Mouse (Mus musculus) R1 (cell line): ENCODE results near the gene Gdpd3.
A peak's percentile ranks its signal among the peaks of the same experiment; 100 is the strongest.

Experiments
- DNase-seq: peaks from one replicate; pipeline ENCODE4 v3.0.0-alpha.2; 2018; ENCODE audit warnings: low read depth, low spot score

The Gdpd3 gene

DNA sequence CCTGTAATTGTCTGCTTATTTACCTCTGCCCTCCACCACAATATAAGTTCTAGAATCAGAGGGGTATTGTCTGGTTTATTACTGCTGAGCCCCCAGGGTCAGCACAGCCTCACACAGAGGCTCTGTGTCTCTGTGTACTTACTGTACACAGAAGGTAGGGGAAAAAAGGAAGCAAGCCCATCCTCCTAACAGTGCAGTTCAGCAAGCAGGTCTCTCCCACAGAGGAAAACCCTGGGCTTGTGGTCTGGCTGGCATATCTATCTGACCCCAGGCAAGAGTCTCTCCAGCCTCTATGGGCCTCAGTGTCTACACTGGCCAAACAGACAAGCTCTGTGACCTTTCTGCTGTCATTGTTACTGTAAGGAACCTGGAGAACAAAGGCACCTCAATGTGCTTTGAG is 37.6 kb downstream of the Gdpd3 start:
- DNase-seq, result no peak

DNA sequence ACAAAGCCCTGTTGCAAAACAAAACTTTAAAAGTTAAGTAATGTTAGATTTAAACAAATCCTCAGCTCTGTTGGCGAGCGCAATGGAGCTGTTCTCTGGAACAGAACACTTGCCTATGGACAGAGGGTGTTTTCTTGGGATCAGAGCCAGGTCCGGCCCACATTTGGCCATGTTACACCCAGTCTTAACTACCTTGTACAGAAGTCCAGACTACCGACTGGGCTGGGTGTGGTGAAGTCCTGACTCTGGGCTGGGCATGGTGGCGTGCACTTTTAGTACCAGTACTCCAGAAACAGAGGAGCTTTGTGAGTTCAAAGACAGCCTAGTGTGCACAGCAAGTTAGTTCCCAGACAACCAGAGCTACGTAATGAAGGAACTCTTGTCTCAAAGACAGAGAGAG is 40.8 kb downstream of the Gdpd3 start:
- no peak for DNase-seq

DNA sequence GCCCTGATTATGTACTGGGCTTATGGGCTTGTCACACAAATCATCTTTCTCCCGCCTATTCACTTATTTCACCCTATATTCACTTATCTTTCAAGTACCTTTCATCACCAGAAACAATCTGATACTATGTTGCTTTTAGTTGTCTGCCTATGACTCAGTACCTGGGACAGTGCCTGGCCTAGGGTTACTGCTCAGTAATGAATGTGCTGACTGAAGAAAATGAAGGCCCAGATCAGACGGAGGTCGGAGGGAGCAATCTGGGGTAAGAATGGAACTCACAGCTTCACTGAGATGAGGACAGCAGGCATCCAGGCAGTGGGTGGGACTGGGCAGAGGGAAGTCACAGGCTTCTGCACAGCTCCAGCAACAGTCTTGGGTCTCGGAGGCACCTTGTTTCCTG is 41.3 kb downstream of the Gdpd3 start:
- no peak for DNase-seq

DNA sequence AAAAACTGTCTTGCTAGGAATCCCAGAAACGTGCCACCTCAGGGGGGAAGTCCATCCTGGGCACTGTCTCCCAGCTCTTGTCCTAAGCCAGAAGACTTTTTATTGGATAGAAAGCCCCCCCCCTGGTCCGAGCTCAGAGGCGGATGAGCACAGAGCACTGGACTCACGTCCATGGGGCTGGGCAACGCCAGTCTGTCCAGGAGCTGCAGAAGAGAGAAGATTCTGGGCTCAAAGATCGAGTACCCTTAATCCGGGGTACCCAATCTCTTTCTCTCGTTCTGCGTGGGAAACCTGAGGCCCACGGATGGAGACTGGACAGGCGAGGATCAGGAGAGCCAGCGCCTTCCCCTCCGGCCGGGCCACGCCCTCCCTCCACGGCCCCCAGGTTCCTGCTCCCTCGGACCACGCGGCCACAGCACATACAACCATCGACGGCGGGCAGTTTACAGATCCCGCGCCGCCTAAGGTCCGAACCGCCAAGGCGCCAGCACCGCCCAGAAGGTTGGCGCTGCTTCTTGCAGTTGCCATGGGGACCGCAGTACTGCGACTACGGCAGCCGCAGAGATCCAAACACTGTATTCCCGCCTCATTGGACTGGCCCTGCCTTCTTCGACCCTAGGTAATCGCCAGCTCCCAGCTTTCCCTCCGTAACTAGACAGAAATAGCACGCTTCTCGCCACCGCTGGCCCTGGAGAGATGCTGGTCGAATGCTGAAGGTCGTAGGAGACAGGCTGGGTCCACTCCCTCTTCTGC is 42.7 kb downstream of the Gdpd3 start:
- DNase-seq, result peak; percentile 94

DNA sequence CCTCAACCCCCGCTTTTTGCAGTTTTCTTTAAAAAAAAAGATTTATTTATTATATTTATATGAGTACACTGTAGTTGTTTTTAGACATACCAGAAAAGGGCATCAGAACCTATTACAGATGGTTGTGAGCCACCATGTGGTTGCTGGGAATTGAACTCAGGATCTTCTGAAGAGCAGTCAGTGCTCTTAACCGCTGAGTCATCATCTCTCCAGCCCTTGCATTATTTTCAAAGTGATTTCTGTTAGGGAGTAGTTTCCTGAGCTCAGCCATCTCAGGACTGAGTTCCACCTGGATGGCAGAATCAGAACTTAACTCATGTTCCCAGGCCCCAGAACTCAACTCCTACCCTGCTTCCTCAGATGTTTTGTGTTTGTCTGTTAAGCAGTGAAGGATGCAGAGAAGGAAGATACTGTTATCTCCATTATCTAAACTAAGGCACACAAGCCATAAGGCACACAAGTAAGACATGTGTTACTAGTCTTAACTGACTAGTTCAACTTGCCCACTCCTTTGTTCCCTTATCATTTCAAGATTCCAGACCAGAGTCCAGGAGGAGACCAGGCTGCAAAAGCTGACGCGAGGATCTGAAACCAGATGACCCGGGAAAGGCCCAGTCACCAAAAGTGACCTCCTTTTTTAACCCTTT is 43.7 kb downstream of the Gdpd3 start:
- DNase-seq, result no peak

DNA sequence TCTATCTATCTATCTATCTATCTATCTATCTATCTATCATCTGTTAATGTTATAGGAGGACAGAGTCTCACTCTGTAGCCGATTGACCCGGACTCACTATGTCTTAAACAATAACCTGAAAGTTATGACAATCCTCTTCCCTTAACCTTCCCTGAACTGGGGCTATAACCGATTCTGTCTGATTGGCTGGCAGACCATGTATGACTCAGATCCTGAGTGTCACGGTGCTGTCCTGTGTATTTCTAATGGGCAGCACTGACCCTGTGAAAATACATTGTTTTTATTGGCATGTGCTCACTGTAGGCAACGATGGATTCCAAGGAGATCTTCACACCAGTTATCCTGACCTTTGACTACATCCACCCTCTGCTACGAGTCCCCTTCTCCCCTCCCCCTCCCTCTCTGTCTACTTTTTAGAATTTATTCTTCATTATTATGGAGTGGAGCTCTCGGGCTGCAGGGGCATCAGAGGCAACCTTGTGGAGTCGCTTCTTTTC is 49.6 kb downstream of the Gdpd3 start:
- no peak for DNase-seq

DNA sequence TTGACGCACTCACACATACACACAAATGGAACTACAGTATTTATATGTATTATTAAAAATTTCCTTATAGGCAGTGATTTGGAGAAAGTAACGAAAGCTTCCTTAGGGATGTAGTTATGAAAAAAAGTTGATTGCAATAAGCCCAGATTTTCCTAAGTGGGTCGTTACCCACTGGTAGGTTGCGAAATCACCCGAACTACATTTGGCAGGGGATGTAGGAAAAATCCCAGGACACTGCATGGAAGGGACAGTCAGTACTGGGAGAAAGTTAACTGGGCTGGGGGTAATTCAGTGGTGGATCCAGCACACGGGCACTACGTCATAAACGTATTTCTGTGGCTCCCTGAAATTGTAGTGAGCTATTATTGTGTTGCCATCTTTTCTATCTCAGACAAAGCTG is 50.4 kb downstream of the Gdpd3 start:
- DNase-seq, result no peak

DNA sequence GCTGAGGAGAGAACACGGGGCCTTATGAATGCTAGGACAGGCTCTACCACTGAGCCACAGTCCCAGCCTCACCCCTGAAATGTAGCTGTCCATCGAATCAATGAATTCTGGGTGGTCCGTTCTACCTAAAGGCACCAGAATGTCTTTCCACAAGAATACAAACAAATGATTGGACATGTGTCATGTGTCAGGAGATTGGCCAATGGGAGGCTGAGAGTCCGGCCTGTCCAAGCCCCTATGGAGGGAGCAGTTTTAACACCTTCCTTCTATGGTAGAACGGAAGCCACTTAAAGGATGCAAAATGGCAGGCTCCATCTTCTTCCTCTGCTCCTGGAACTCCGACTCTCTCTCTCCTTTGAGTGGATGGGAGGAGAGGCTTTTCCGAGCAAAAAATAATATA is 51.5 kb downstream of the Gdpd3 start:
- peak; percentile 75 for DNase-seq

DNA sequence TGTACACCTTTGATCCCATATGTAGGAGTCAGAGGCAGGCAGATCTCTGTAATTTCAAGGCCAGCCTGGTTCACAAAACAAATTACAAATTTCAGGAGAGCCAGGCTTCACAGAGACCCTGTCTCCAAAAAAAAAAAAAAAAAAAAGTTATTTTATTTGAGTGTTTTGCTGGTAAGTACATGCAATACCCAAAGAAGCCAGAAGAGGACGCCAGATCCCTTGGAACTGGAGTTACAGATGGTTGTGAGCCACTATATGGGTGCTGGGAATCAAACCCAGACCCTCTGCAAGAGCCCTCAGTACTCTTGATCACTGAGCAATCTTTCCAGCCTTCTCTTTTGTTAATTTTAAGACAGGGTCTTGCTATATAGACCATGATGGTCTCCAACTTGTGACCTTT is 52.7 kb downstream of the Gdpd3 start:
- DNase-seq, result no peak

DNA sequence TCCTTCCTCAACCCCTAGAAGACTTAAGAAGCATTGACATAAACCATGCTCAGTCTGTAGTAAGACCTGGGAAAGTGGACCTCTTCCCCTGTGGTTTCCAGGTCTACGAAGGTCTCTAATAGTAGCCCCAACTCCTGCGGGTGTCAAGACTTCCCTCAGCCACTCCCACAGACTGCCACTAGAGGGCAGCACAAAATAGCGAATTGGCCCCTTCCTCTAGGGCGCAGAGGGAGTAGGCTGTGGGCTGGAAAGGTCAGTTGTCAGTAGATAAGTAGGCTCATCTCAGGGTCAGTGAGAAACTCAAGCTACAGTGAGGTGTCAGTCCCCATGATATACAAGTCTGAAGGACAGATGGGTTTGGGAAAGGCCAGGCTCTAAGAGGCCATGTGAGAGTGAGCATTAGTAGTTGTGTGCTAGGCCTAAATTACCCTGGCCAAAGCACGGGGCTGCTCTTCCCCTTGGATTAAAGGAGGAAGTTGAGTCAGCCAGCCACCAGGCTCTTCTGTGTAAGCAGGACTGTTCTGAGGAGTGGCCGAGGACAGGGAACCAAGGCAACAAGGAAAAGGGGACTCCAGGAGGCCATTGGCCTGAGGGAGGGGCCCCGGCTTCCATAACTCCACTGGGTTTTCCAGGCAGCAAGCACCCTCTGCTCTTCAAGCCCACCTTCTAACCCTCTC is 55.8 kb downstream of the Gdpd3 start:
- DNase-seq, result peak; percentile 84

DNA sequence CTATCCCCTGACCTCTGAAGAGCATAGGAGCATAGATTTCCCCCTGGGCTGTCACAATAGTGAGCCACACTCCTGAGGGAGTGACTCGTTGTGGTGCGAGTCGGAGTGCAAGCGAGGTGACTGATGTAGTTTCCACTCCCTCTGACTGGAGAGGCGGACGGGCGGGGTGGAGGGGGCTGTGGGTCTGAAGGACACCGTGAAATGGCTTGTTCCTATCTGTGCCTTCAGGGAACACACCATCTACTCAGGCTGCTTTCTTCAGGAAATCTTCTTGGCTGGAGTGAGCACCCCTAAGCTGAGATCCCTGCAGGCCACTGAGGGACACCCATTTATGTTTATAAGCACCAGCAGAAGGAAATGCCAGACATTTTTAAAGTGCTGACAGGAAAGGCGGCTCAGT is 56.6 kb downstream of the Gdpd3 start:
- no peak for DNase-seq

DNA sequence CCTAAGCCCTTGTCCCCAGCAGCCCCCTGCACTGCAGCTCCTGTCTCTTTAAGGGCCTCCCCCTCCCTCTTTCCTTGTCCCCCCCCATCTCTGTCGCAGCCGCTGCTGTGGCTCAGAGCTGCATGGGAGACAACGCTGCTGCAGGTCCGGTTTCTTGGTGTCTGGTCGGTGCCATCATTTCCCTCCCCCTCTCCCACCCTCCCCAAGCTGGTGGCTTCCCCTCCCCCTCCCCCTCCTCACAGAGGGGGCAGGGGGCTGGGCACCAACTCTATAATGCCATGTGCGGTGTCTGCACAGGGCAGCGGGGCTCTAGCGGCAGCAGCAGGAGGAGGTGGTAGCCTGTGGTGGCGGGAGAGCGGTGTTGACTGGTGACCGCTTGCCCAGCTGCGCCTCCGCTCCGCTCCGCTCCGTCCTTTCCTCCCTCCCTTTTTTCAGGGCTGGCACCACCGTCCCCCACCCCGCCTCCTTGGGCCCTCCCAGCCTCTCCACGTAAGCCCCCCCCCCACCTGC is 57.1 kb downstream of the Gdpd3 start:
- no peak for DNase-seq

DNA sequence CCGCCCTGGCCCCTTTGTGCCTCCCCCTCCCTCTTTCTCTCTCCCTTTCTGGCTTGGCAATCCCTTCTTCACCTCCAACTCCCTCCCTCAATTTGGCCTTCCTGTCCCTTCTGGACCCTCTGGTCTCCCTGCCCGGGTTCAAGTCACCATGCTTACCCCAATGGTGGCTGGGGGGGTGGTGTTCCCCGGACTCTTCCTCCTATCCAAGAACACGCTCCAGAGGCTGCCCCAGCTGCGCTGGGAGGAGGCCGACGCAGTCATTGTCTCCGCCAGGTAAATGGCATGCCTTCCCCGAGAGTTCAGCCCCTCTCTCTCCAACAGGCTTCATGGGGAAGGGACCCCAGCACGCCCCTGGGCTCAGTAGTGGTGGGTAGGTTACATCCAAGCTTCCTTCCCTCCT is 57.8 kb downstream of the Gdpd3 start:
- no peak for DNase-seq
